Comparison of ENCODE assay signal across 5 mouse cellular contexts in genomic region chr10:127158471-127158870, GRCm38 (mm10).
"Had no signal": no experiment of that assay in that cellular context is flagged by ENCODE, and none has a peak within 500 bp of the region (broad histone marks: within the 10 kb centered on the region; RNA-seq: fewer than 3 reads in every experiment).

No protein-coding gene starts in this region.

- H3K9ac ChIP-seq: lung, embryonic 14.5 days; midbrain, embryonic 13.5 days; midbrain, embryonic 15.5 days; neural tube, embryonic 12.5 days had no signal

- H3K4me3 ChIP-seq: midbrain, embryonic 13.5 days; midbrain, embryonic 15.5 days; neural tube, embryonic 12.5 days had no signal

- H3K4me1 ChIP-seq: midbrain, embryonic 13.5 days; midbrain, embryonic 15.5 days; neural tube, embryonic 12.5 days had no signal

- ATAC-seq: midbrain, embryonic 13.5 days; midbrain, embryonic 15.5 days had no signal

- H3K9me3 ChIP-seq: midbrain, embryonic 13.5 days; midbrain, embryonic 15.5 days; neural tube, embryonic 12.5 days had no signal

- H3K36me3 ChIP-seq: midbrain, embryonic 13.5 days; midbrain, embryonic 15.5 days; neural tube, embryonic 12.5 days had no signal

- H3K27me3 ChIP-seq: midbrain, embryonic 15.5 days; neural tube, embryonic 12.5 days had no signal

- H3K27ac ChIP-seq: midbrain, embryonic 13.5 days; midbrain, embryonic 15.5 days; neural tube, embryonic 12.5 days had no signal

- H3K4me2 ChIP-seq: lung, embryonic 14.5 days; midbrain, embryonic 11.5 days; midbrain, embryonic 13.5 days; midbrain, embryonic 15.5 days; neural tube, embryonic 12.5 days had no signal
